In genomic region chr11:116488693-116489375, GRCm38 (mm10) we compare ENCODE assay signal across 7 mouse cellular contexts. TPM values are rescaled to one million over a fixed set of nuclear protein-coding genes. Genes with fewer than 3 reads are reported as not detected.
DNase-seq lines count a peak whose midpoint lies in the region; ATAC-seq lines count a peak whose summit lies in the region.

No protein-coding gene starts in this region.

- H3K9me3 ChIP-seq in embryonic facial prominence, embryonic 10.5 days = 0 out of 2 replicates have a peak, but pooled peaks cover 2% of the 10 kb centered on the region
- no peaks in the 10 kb centered on the region for H3K9me3 ChIP-seq in limb, embryonic 11.5 days (ENCODE audit: control insufficient read depth, low read length)

- WGBS in embryonic facial prominence, embryonic 10.5 days = 78% methylated on average over 14 of the region's 14 CpGs
- WGBS in limb, embryonic 11.5 days = 77% methylated on average over 14 of the region's 14 CpGs

- no peaks in the 10 kb centered on the region for H3K27me3 ChIP-seq in embryonic facial prominence, embryonic 10.5 days (replicated peaks; ENCODE audit: low read depth, poor library complexity, severe bottlenecking)
- H3K27me3 ChIP-seq in limb, embryonic 11.5 days (ENCODE audit: control insufficient read depth, insufficient read depth, low read length) = no peaks in the 10 kb centered on the region

- no peak for ATAC-seq in limb, embryonic 11.5 days (ENCODE audit: insufficient number of reproducible peaks, low FRiP score, low TSS enrichment, low read depth)

- peak overlapping the region; percentile 96 for H3K9ac ChIP-seq in limb, embryonic 11.5 days (ENCODE audit: low read length)

- peaks cover 12% of the 10 kb centered on the region for H3K4me1 ChIP-seq in embryonic facial prominence, embryonic 10.5 days
- no peaks in the 10 kb centered on the region for H3K4me1 ChIP-seq in limb, embryonic 11.5 days (ENCODE audit: control insufficient read depth, insufficient read depth, low read length)

- peak; percentile 33 for DNase-seq in thymus, postnatal 0 days (ENCODE audit: low spot score)
- no peak for DNase-seq in thymus, postnatal 36 days
- DNase-seq in embryonic facial prominence, embryonic 10.5 days (ENCODE audit: low spot score) = no peak
- DNase-seq in limb, embryonic 11.5 days (ENCODE audit: low spot score) = no peak
- peak; percentile 34 for DNase-seq in retina, embryonic 14.5 days (ENCODE audit: low spot score)
- DNase-seq in cerebellum, adult 9-10 months = no peak
- no peak for DNase-seq in left cerebral cortex, postnatal 14 days (ENCODE audit: low spot score in 2 of 2)

- H3K36me3 ChIP-seq in embryonic facial prominence, embryonic 10.5 days (replicated peaks) = peaks cover 50% of the 10 kb centered on the region
- peaks cover 10% of the 10 kb centered on the region; the same call in 1 of the 2 replicates for H3K36me3 ChIP-seq in limb, embryonic 11.5 days (ENCODE audit: control insufficient read depth, insufficient read depth, low read length)

- H3K4me2 ChIP-seq in limb, embryonic 11.5 days (ENCODE audit: low read depth, severe bottlenecking) = peak overlapping the region; percentile 74

- H3K27ac ChIP-seq in embryonic facial prominence, embryonic 10.5 days (replicated peaks) = peak overlapping the region; percentile 97; the same call in 1 of the 2 replicates
- no peak overlapping the region for H3K27ac ChIP-seq in limb, embryonic 11.5 days (replicated peaks; ENCODE audit: low read depth, low read length)

- peak overlapping the region; percentile 78 for H3K4me3 ChIP-seq in embryonic facial prominence, embryonic 10.5 days
- H3K4me3 ChIP-seq in limb, embryonic 11.5 days (ENCODE audit: low read depth, low read length) = peak overlapping the region; percentile 100

- intact Hi-C loops in left cerebral cortex, postnatal 14 days (cut with DNase I) = no loop called here

RNA-seq across cellular contexts. Expression of gene Prpsap1, which starts 5.2 kb away (rescaled TPM):
- 90.9 and 96.6 TPM in 2 replicates for polyA plus RNA-seq in thymus, postnatal 0 days (2015; fragmentation: Nextera tagmentation; extraction: Ambion mirVana)
- 233 and 242 TPM in 2 replicates for polyA plus RNA-seq in embryonic facial prominence, embryonic 10.5 days (2016; fragmentation: Nextera tagmentation; extraction: Ambion mirVana)
- 183 and 193 TPM in 2 replicates for polyA plus RNA-seq in limb, embryonic 11.5 days (2014; fragmentation: Nextera tagmentation; extraction: Ambion mirVana)
- 10 to 100 TPM; 70.6 to 82.9 TPM for total RNA-seq in left cerebral cortex, postnatal 14 days (2021)

RNA-seq across cellular contexts. Expression of gene Qrich2, which starts 22.8 kb away (rescaled TPM):
- polyA plus RNA-seq in thymus, postnatal 0 days (2015; fragmentation: Nextera tagmentation; extraction: Ambion mirVana) = 0.05 and 0.35 TPM in 2 replicates
- 0.23 and 0.44 TPM in 2 replicates for polyA plus RNA-seq in embryonic facial prominence, embryonic 10.5 days (2016; fragmentation: Nextera tagmentation; extraction: Ambion mirVana)
- polyA plus RNA-seq in limb, embryonic 11.5 days (2014; fragmentation: Nextera tagmentation; extraction: Ambion mirVana) = 0.20 and 0.37 TPM in 2 replicates
- total RNA-seq in left cerebral cortex, postnatal 14 days (2021) = not detected

RNA-seq across cellular contexts. Expression of gene Sphk1, which starts 41.9 kb away (rescaled TPM):
- polyA plus RNA-seq in thymus, postnatal 0 days (2015; fragmentation: Nextera tagmentation; extraction: Ambion mirVana) = 13.7 and 14.8 TPM in 2 replicates
- polyA plus RNA-seq in embryonic facial prominence, embryonic 10.5 days (2016; fragmentation: Nextera tagmentation; extraction: Ambion mirVana) = 5.9 and 6.5 TPM in 2 replicates
- 1.3 and 1.9 TPM in 2 replicates for polyA plus RNA-seq in limb, embryonic 11.5 days (2014; fragmentation: Nextera tagmentation; extraction: Ambion mirVana)
- total RNA-seq in left cerebral cortex, postnatal 14 days (2021) = 1 to 10 TPM; 4.7 to 5.9 TPM

RNA-seq across cellular contexts. Expression of gene Ubald2, which starts 54.9 kb away (rescaled TPM):
- 81.9 and 82.9 TPM in 2 replicates for polyA plus RNA-seq in thymus, postnatal 0 days (2015; fragmentation: Nextera tagmentation; extraction: Ambion mirVana)
- polyA plus RNA-seq in embryonic facial prominence, embryonic 10.5 days (2016; fragmentation: Nextera tagmentation; extraction: Ambion mirVana) = 43.7 and 46.4 TPM in 2 replicates
- polyA plus RNA-seq in limb, embryonic 11.5 days (2014; fragmentation: Nextera tagmentation; extraction: Ambion mirVana) = 82.3 and 85.4 TPM in 2 replicates
- 10 to 100 TPM; 30.1 to 32.0 TPM for total RNA-seq in left cerebral cortex, postnatal 14 days (2021)

Comparison
In these comparisons a context has a peak if more than half of its experiments do, and no peak if none do; other contexts are left out.
1. DNase-seq: peak in thymus, postnatal 0 days (single experiment) and retina, embryonic 14.5 days (single experiment); none in thymus, postnatal 36 days (0 of 2), embryonic facial prominence, embryonic 10.5 days (single experiment), limb, embryonic 11.5 days (single experiment), cerebellum, adult 9-10 months (single experiment) and left cerebral cortex, postnatal 14 days (0 of 2).